Mouse (Mus musculus): Measurements from ENCODE around the gene Bsg.
A peak's percentile ranks its signal among the peaks of the same experiment; 100 is the strongest.

DNA sequence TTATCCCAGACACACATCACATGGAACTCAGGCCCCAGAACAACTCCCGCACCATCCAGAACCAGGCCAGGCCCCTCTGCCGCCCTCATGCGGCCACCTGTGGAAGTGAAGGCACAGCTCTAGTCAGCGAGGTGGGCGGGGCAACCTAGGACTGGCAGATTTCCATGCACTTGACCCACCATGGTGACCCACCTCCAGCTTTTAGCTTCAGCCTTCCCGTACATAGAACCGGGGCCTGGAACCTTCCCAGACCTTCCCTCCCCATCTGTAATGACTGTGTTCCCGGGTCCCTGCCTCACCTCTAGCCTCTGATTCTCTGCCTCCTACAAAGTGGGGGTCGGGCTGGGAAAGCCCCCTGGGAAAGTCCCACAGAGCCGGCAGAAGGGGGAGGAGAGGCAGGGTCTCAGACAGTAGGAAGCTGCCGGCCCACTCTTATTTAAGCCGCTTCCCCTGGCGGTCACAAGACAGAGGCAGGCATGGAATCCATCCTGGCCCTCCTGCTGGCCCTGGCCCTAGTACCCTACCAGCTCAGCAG, 40.1 kb upstream of the Bsg start, which contains the start of gene Madcam1:
- TF ChIP-seq TAL1 (conservative IDR thresholded peaks at IDR 0.05; ENCODE audit: low read depth, low read length) (no peak), CTCF (IDR thresholded peaks at IDR 0.05; ENCODE audit: low read depth, low read length) (peak; percentile 98)
